Comparison of ENCODE assay signal across 8 mouse cellular contexts in the genomic region with DNA sequence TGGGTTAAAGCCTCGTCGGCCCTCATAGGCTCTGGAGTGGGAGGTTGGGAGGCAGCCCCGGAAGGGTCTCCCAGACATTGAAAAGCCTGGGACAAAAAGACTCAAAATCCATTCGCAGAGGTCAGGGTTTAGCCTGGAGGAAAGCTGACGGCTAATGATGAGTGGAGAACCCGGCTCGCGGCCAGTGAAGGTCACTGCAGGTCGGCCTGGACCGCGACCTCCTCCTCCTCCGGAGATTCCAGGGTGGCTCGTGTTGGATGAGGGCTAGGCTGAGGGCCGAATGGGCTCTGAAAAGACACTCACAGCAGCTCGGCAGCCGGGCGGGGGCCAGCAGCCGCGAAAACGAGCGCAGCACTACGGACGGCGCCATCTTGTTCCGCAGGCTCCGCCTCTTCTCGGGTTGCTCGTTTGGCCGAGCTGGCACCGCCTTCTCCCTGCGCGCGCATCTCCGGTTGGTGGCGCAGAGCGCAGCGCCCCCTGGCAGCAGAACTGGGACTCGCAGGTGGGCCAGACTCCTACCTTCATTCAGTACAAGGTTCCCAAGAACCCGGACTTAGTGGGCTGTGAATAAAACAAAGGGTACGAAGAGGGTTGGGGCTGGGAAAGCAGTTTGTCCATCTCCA. TPM values are rescaled to one million over a fixed set of nuclear protein-coding genes. Genes with fewer than 3 reads are reported as not detected.
DNase-seq lines count a peak whose midpoint lies in the region; ATAC-seq and TF ChIP-seq lines count a peak whose summit lies in the region.

A gene (minus strand): TSS at position 428 of the 623 bp plus-strand sequence.

- TF ChIP-seq CTCF in midbrain, postnatal 0 days (IDR thresholded peaks at IDR 0.05), result peak; percentile 98

- H3K27ac ChIP-seq in embryonic facial prominence, embryonic 14.5 days (replicated peaks; ENCODE audit: low read depth, low read length), result peak within 1 kb of the TSS; percentile 95
- peak within 1 kb of the TSS; percentile 94 for H3K27ac ChIP-seq in limb, embryonic 14.5 days (replicated peaks; ENCODE audit: low read depth, low read length)
- H3K27ac ChIP-seq in midbrain, postnatal 0 days (ENCODE audit: low read depth, low read length), result peak within 1 kb of the TSS; percentile 97

- no peaks in the 10 kb centered on the region for H3K27me3 ChIP-seq in embryonic facial prominence, embryonic 14.5 days (replicated peaks; ENCODE audit: control insufficient read depth, insufficient read depth, low read length)
- H3K27me3 ChIP-seq in limb, embryonic 14.5 days (ENCODE audit: control insufficient read depth, insufficient read depth, low read length), result no peaks in the 10 kb centered on the region
- no peaks in the 10 kb centered on the region for H3K27me3 ChIP-seq in midbrain, postnatal 0 days (ENCODE audit: insufficient read depth, low read length)

- peak; percentile 80; the same call in 1 of the 2 replicates for TF ChIP-seq POLR2A in limb, embryonic 14.5 days (IDR thresholded peaks at IDR 0.05; ENCODE audit: borderline replicate concordance, extremely low read depth, insufficient read depth, insufficient read length)

- H3K4me2 ChIP-seq in embryonic facial prominence, embryonic 14.5 days (ENCODE audit: low read depth, low read length), result peak within 1 kb of the TSS; percentile 77
- H3K4me2 ChIP-seq in limb, embryonic 14.5 days (replicated peaks; ENCODE audit: low read depth, low read length, severe bottlenecking), result peak within 1 kb of the TSS; percentile 75
- H3K4me2 ChIP-seq in midbrain, postnatal 0 days (ENCODE audit: low read depth, low read length, poor library complexity, severe bottlenecking), result peak within 1 kb of the TSS; percentile 54

- peak; percentile 96 for DNase-seq in 3T3-L1 (ENCODE audit: low read depth, low spot score)
- DNase-seq in adrenal gland, postnatal 4 days (ENCODE audit: low spot score in 2 of 2), result peak; percentile 95 to 98
- DNase-seq in embryonic facial prominence, embryonic 14.5 days (ENCODE audit: low spot score), result peak; percentile 96
- peak; percentile 96 for DNase-seq in heart, adult 8-10 months (ENCODE audit: low spot score)
- DNase-seq in kidney, adult 9 months, result peak; percentile 97
- DNase-seq in limb, embryonic 14.5 days (ENCODE audit: low spot score), result peak; percentile 91
- peak; percentile 95 for DNase-seq in midbrain, postnatal 0 days (ENCODE audit: low spot score)
- DNase-seq in spleen, postnatal 14 days (ENCODE audit: low spot score in 2 of 2), result peak; percentile 97 to 99

- under 1% methylated on average over 33 of the region's 40 CpGs for WGBS in embryonic facial prominence, embryonic 14.5 days
- under 1% methylated on average over 37 of the region's 40 CpGs for WGBS in limb, embryonic 14.5 days
- under 1% methylated on average over 40 of the region's 40 CpGs for whole genome bisulfite sequencing in midbrain, postnatal 0 days

- ATAC-seq in embryonic facial prominence, embryonic 14.5 days (ENCODE audit: low read depth), result peak; percentile 94
- ATAC-seq in limb, embryonic 14.5 days (ENCODE audit: low FRiP score, low read depth), result peak; percentile 91
- peak; percentile 92 for ATAC-seq in midbrain, postnatal 0 days (ENCODE audit: low FRiP score)

- H3K4me1 ChIP-seq in embryonic facial prominence, embryonic 14.5 days (ENCODE audit: control insufficient read depth, insufficient read depth, low read length), result peaks cover 7% of the 10 kb centered on the region
- peaks cover 7% of the 10 kb centered on the region for H3K4me1 ChIP-seq in limb, embryonic 14.5 days (ENCODE audit: control insufficient read depth, insufficient read depth, low read length)
- H3K4me1 ChIP-seq in midbrain, postnatal 0 days (ENCODE audit: insufficient read depth, low read length), result peaks cover 4% of the 10 kb centered on the region; the same call in 1 of the 2 replicates

- no peaks in the 10 kb centered on the region for H3K9me3 ChIP-seq in embryonic facial prominence, embryonic 14.5 days (ENCODE audit: control insufficient read depth, low read length)
- H3K9me3 ChIP-seq in limb, embryonic 14.5 days (ENCODE audit: control insufficient read depth, low read length), result no peaks in the 10 kb centered on the region
- no peaks in the 10 kb centered on the region for H3K9me3 ChIP-seq in midbrain, postnatal 0 days (ENCODE audit: low read length)

- peak within 1 kb of the TSS; percentile 91 for H3K4me3 ChIP-seq in embryonic facial prominence, embryonic 14.5 days (ENCODE audit: low read depth, low read length)
- H3K4me3 ChIP-seq in limb, embryonic 14.5 days (replicated peaks; ENCODE audit: low read length), result peak within 1 kb of the TSS; percentile 76
- H3K4me3 ChIP-seq in midbrain, postnatal 0 days (ENCODE audit: low read depth, low read length), result peak within 1 kb of the TSS; percentile 89

- H3K36me3 ChIP-seq in embryonic facial prominence, embryonic 14.5 days (ENCODE audit: control insufficient read depth, insufficient read depth, low read length), result peaks cover 27% of the 10 kb centered on the region
- peaks cover 17% of the 10 kb centered on the region for H3K36me3 ChIP-seq in limb, embryonic 14.5 days (ENCODE audit: control insufficient read depth, insufficient read depth, low read length)
- H3K36me3 ChIP-seq in midbrain, postnatal 0 days (ENCODE audit: insufficient read depth, low read length), result peaks cover 10% of the 10 kb centered on the region; the same call in 1 of the 2 replicates

- peak within 1 kb of the TSS; percentile 91 for H3K9ac ChIP-seq in embryonic facial prominence, embryonic 14.5 days (ENCODE audit: low read depth, low read length)
- peak within 1 kb of the TSS; percentile 90 for H3K9ac ChIP-seq in limb, embryonic 14.5 days (ENCODE audit: low read depth, low read length, severe bottlenecking)
- H3K9ac ChIP-seq in midbrain, postnatal 0 days (replicated peaks; ENCODE audit: low read length, poor library complexity, severe bottlenecking), result peak within 1 kb of the TSS; percentile 87

RNA-seq across cellular contexts. Expression of the gene that starts here (rescaled TPM):
- 100 to 1,000 TPM; 492 to 529 TPM for total RNA-seq in adrenal gland, postnatal 4 days (2021)
- 663 and 761 TPM in 2 replicates for polyA plus RNA-seq in embryonic facial prominence, embryonic 14.5 days (2014; fragmentation: Nextera tagmentation; extraction: Ambion mirVana)
- 1,000 to 10,000 TPM; 1,660 to 1,731 (median 1,722) TPM for total RNA-seq in heart, adult 8-10 months (2022)
- polyA plus RNA-seq in limb, embryonic 14.5 days (2012; rRNA removed), result 249 and 276 TPM in 2 replicates
- 624 and 640 TPM in 2 replicates for polyA plus RNA-seq in limb, embryonic 14.5 days (2014; fragmentation: Nextera tagmentation; extraction: Ambion mirVana)
- 31.5 and 36.4 TPM in 2 replicates for total RNA-seq in midbrain, postnatal 0 days (2014; rRNA removed)
- polyA plus RNA-seq in midbrain, postnatal 0 days (2015; fragmentation: Nextera tagmentation; extraction: Ambion mirVana), result 961 and 994 TPM in 2 replicates

Comparison
In these comparisons a context has a peak if more than half of its experiments do, and no peak if none do; other contexts are left out.
1. Peak in every context shown above with its lines: DNase-seq, ATAC-seq, H3K4me3 ChIP-seq and H3K27ac ChIP-seq.
2. RNA of the gene that starts here (total RNA-seq): 1,660 to 1,731 TPM in heart, adult 8-10 months and 492 to 529 TPM in adrenal gland, postnatal 4 days; 31.5 to 36.4 TPM in midbrain, postnatal 0 days; every median in the first group is over 10 times any median in the second.